Mouse (Mus musculus) kidney, adult 2 months (tissue): ENCODE results near the gene Bmpr1b.

ENCODE experiments used
- CTCF ChIP-seq: fragments of 200-500 bp; conservative IDR thresholded peaks from 2 replicates; pipeline ENCODE4 v1.5.1; 2011; ENCODE audit warnings: low read depth, mild to moderate bottlenecking, control low read depth, low read length, moderate library complexity, mixed read lengths; ENCODE audit not compliant: insufficient read depth, insufficient read length
- POLR2A ChIP-seq: fragments of 200-500 bp; IDR thresholded peaks from one replicate; pipeline ENCODE4 v1.6.1; 2011; ENCODE audit warnings: low read depth, low read length, control low read depth

DNA sequence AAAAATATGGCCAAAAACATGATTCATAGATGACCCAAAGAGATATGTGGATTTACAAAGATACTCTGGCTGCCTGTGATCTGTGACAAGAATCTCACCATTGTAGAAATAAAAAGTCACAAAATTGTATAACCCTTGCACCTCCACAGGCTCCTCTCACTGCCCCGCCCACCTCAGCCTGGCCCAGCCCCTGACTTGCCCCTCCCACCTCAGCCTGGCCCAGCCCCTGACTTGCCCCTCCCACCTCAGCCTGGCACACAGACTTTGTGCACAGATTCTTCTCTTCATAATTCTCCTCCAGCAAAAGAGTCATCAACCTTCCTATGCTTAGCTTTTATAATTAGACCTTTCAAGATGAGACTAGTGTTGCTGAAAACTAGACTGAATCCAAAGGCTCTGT, 377.1 kb downstream of the Bmpr1b start:
- no peak for TF ChIP-seq CTCF
- TF ChIP-seq POLR2A: no peak
